Mouse (Mus musculus) retina, adult 2 months (tissue): ENCODE results near the gene Abcc1.

ENCODE experiments used
- DNase-seq: peaks from one replicate; pipeline ENCODE4 v3.0.0-alpha.2; 2012; ENCODE audit warnings: low read depth, low spot score

The Abcc1 gene

DNA sequence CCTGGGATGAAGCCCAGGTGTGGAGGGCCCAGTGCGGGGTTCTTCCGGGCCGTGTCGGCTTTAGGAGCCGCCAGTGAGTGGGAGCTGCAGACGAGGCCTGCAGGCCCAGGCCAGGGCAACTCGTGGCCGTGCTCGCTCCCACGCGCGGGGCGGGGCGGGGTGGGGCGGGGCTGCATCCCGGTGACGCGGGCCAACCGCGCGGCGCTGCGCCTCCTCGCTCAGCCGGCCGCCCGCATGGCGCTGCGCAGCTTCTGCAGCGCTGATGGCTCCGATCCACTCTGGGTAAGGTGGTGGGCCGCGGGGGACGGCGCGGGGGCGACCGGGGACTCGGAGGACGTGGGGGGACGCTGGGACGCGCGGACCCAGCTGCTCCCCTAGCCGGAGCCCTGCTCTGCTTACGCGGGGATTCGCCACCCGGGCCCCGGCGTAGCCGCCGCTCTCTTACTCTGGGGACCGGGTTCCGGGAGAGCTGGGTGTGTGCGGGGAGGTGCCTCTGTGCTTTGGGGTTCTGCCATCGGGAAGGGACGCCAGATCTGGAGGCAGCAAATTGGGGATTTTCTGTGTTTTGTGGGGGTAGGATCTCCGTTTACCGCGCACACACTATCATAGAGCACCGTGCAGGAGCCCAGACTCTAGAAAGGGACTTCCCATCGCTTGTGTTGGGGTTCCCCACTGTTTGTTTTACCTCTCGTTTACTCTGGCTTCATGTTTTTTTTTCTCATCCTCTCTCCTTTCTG lies at the start of gene Abcc1:
Abcc1 (plus strand) TSS at position 197 of the 737 bp plus-strand sequence.
- DNase-seq = peak; percentile 61

DNA sequence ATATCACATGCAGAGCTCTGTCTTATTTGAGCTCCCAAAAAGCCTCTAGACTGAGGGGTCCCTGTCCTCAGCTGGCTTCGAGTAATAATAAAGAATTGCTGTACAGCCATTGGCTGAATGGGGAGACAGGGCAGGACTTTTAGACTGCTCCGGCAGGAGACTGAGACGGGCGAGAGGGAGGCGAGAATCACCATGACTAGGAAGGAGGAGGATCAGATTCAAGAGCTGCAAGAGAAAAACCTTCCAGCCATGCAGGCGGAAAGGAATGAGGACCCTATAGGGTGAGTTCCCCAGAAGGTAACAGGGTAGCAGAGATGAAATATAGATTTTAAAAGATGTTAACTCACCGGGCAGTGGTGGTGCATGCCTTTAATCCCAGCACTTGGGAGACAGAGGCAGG lies 48.4 kb upstream of the Abcc1 start:
- DNase-seq = no peak

DNA sequence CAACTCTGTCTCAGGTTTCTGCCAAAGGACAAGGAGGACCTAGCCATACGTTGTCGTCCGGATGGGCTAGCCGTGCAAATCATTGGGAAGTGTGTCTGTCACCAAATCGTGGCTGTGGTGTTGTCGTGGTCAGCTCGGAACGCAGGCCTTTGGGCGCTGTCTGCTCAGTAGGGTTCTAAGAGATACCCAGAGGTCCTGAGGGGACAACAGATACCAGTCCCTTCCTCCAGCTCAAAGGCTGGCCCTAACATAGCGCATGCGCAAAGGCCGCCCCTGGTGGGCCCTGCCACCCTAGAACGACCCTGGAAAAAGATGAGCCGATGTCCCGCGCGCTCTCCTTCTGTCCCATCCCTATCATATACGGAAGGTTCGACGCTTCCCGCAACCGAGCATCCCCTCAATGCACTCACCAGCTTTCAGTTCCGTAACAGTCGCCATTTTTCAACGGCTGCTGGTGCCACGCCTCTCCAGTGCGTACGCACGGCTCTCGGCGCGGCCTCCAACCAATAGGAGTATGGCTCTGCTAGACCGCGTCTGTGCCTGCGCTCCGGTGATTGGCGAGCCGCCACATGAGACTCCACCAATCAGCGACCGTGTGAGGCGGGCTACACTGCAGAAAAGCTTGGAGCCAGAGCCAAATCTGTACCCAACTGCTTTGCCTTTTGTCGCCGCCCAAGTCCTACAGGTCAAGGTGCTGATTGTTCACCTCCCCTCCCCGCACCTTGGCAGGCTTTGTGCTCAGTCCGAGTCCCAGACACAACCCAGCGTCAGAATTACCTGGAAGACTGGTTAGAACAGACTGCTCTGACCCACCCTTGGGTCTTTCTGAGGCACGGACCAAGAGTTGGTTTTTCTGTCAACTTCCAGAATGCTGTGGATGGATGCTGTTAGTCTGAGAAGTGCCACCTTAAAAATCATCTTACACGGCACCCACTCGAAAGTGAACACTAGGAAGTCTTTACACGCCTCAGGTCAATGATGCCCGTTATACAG lies 44.2 kb upstream of the Abcc1 start, which contains the start of gene Fopnl:
Fopnl (minus strand) TSS at position 522 of the 993 bp plus-strand sequence.
- peak; percentile 89 for DNase-seq

DNA sequence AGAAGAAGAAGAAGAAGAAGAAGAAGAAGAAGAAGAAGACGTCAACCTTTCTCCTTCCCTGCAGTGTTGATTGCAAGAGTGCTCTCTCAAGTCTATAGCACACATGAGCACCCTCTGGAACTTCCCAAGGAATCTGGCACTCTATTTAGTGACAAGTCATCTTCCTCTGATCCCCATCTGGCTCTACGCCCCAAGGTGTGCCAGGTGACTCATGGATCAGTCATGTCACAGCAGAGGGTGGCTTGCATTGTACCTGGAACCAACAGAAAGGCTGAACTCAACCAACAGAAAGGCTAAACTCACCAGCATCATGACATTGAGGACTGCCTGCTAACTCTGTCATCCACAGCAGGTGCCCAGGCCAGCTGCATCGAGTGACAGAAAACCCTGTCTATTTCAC lies 41.7 kb upstream of the Abcc1 start:
- no peak for DNase-seq

DNA sequence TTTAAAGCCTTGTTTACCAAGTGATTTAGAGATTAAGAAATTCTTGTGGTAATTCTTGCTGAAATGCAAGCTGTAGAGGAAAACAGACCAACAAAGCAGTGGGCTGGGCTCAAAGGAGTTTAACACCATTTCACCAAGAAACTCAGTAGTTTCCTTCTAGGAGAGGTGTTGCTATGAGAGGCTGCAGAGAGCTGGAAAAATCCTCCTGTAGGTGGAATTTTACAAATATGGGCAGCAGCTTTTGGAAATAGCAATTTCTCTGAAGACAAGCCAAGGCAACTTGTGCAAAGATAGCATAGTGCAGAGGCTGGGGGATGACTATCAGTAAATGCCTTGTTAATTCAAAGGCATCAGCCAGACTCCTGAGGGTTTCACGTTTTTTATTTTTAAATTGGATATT lies 40.9 kb upstream of the Abcc1 start:
- no peak for DNase-seq

DNA sequence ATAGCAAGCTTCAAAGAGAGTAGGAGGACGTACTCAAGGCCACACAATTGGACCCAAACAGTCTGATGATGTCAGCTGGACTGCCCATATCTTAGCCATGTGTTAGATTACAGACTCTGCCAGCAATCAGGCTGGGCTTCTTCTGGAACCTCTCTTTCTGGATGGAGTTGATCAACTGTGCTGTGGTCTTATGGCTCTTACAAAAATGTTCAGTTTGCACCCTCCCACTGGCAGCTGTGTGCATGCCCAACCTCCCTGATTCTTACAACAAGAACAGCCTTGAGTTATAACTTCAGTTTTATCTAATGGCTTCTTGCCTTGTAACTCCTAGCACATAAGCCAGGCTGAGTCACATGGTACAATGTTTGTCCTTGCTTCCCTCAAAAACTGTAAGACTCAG lies 33.2 kb upstream of the Abcc1 start:
- no peak for DNase-seq

DNA sequence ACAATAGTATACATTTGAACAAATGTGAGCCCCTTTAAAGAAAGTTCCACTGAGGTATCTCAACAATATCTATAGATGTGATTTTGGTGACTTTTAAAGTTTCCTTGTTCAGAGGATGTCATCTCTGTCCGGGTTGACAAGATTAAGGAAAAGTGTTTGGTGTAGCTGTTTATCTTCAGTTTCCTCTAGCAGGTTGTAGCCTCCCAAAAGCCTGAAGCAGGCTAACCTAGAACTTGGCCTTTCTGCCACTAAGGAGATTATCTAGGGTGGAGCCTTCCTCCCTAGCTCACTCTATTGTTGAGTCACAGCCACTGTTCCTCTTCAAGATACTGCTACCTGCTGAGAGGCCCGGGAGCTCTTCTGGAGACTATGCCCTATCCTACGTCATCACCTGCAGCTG lies 16.4 kb upstream of the Abcc1 start:
- DNase-seq = no peak

DNA sequence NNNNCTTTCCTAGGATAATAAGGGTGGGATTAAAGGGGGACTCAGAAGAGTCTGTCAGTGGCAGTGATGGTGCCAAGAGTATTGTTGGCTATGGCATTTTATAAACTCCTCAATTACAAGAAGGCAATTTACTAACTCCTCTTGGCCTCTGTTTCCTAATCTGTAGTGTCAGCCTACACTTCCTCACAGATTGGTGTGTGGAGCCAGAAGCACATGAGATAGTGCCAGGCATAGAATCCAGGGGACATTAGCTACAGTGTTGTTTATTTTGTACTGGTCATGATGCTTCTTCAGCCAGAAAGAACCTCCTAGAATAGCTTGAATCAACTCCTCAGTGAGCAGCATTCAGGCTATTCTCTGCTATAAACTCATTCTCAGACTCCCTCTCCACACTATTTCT lies 9.8 kb upstream of the Abcc1 start:
- DNase-seq = no peak

DNA sequence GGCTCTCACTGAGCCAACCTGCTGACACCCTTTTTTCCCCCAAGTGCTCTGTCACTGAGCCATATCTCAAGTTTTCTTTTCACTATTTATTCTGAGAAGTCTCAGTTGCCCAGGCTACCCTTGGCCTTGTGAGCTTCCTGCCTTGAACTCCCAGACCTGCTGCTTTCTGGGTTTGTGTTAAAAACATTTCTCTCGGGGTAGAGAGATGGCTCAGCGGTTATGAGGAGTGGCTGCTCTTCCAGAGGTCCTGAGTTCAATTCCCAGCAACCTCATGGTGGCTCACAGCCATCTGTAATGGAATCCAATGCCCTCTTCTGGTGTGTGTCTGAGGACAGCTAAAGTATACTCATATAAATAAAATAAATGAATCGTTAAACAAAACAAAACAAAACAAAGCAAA lies 9.1 kb upstream of the Abcc1 start:
- no peak for DNase-seq

DNA sequence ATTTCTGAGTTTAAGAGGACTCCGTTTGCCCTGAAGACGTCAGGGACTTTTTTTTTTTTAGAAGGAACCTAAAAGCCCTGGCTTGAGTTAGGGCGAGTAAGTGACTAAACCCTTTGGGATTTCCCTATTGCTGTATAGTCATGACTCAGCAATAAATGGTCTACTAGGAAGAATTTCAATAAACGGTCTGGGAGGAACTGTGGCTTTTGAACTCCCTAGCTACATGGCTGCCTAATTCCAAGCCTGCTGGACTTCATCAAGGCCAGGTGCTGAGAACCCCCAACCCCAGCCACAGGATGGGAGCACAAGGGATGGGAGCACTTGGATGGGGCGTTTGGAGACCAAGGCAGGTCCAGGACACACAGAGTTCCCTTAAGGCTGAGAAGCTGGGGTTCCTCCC lies 8.7 kb upstream of the Abcc1 start:
- DNase-seq = no peak

DNA sequence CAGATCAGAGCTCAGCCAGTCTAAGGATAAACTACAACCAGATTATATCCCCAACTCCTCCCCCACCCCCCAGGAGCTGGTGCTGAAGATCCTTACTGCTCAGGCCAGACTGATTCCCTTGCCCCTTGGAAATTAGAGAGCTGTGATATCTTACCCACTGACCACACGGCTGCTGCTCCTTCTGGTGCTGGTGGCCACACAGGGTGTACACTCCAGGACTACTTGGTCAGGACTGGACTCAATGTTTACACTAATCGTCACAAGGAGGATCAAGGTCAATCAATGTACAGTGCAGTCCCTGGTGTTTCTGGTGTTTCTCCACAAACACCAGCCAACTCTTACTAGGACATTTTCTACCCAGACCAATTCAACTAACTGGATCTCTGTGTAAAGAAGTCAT lies 3.5 kb upstream of the Abcc1 start:
- DNase-seq = no peak

DNA sequence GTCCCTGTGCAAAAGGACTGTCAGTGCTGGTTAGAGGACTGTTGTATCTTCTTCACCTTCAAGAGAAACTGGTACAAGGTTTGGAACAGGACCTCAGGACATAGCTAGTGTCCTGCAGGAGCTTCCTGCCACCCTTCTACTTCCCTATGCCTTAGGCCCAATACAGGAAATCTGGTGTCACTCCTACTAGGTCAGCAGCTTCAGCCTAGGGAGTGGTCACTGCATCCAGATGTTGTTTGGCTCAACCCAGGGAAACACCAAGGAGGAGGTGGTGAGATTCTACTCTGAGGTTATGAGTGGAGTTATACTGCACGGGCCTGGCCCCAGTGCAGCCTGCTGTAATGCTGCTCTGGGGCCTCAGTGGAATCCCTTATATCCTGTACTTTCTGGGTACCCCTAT lies 2.8 kb upstream of the Abcc1 start:
- DNase-seq = no peak

DNA sequence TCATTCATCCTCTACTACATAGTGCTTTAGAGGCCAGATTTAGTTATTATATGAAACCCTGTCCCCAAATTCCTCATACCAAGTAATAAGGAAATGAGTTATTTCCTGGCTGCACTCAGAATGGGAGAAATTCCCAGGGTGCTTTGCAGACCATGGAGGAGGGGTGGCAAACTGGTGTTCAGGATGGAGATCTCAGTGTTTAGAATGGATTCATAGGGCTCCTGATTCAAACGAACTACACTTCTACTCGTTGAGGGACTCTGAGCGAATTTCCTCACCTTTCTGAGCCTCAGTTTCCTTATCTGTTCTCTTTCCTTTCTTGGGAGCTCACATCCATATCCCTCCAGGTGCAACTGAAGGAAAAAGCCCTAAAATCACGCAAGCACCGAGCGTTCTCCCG lies 427 bp upstream of the Abcc1 start:
- peak; percentile 11 for DNase-seq

DNA sequence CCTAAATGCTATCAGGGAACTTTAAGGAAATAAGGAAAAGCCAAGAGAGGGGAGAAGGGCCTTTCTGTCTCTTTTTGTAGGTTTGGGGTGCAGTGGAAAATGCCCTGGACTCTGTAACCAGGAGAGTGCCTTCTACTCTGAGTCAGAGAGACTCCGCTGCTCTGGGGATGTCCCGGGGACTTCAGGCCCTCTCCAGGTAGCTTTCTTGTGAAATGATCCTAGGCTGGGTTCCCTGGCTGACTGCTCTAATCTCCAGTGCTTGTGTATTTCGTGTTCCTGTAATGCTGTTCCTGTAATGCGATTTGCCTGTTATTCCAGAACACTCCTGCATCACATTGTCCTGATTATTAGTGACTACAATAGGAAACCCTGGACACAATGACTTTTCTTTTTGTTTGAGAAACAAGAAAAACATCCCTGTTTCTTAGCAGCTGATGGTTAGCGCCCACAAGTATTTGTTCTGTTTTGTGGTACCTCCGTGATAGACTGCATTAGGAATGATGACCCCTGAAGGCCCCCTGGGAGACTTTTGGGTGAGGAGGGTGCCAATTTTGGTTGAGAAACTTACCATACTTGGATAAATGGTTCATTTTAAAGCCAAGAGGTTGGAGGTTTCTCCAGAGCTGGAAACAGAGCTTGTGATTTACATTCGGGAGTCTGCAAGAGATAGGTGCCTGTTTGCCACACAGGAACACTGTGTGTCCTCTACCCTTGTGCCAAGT lies 902 bp downstream of the Abcc1 start:
- DNase-seq = peak; percentile 37

DNA sequence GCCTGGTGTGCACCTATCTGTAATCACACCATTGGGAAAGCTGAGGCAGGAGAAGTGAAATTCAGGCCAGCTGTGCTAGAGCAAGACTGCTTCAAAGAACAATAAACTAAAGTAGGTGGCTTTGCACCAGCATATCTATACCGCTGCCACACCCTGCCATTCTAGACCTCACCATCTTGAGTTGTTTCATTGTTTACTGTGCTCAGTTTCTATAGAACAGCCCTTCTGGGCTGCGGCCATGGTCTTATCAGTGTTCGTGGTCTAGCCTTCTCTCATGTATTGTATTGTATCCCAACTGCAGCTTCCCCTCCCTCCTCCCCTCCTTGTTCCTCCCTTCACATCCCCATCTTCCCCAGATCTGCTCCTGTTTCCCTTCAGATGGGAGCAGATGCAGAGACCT lies 2.1 kb downstream of the Abcc1 start:
- DNase-seq = no peak

DNA sequence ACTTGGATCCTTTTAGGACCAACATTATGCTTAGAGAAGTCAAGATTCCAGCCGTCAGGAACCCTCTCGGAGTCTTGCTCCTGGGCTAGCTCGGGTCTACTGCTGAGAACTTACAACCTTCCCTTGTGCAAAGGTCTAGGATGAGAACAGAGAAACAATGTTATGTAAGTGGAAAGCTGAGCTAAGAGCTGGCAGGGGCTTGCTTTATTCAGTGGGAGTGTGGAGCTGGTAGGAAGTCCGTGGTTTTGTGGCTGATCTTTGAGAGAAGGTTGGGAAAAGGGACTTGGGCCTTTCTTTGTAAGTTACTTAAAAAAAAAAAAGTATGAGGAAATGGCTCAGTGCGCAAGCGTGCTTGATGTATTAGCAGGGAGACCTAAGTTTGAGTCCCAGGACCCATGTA lies 2.7 kb downstream of the Abcc1 start:
- DNase-seq = no peak

DNA sequence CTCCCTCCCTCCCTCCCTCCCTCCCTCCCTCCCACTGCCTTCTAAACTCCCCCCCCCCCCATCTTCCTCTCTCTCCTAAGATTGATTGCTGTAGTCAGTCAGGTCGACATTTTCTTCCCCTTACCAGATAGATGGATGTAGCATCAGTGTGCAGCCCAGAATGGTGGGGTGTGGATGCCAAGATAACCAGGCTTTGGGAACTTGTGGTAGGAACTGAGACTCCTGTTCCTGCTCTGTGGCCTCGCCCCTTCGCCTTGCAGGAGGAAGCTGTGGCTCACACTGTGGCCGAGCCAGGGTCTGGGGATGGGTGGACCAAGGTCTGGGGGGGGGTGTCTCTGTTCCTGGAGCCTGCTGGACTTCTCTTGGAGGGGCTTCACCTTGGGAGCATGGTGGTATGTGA lies 4.1 kb downstream of the Abcc1 start:
- DNase-seq = no peak

DNA sequence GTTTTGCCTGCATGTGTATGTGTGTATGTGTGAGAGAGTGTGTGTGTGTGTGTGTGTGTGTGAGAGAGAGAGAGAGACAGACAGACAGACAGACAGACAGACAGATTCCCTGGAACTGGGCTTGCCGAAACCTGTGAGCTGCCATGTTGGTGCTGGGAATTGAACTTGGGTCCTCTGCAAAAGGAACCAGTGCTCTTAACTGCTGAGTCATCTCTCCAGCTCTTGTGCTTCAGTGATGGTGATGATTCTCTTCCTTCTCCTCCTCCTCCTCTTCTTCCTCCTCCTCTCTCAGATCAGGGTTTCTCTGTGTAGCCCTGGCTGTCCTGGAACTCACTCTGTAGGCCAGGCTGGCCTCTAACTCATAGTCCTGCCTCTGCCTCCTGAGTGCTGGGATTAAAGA lies 4.7 kb downstream of the Abcc1 start:
- DNase-seq = no peak

DNA sequence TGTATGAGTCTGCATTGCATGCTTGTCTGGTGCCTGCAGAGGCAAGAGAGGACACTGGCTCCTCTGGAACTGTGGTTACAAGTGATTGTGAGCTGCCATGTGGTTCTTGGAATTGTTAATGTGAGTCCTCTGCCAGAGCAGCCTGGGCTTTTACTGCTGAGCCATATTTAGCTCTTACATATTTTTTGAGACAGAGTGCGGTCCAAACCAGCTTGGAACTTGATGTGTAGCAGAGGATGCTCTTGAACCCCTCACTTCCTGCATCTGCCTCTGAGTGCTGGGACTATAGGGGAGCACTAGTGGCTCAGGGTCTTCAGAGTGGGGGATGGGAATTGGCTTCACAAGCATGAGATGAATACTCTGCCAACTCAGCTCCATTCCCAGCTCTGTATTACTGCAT lies 10.0 kb downstream of the Abcc1 start:
- DNase-seq = no peak

DNA sequence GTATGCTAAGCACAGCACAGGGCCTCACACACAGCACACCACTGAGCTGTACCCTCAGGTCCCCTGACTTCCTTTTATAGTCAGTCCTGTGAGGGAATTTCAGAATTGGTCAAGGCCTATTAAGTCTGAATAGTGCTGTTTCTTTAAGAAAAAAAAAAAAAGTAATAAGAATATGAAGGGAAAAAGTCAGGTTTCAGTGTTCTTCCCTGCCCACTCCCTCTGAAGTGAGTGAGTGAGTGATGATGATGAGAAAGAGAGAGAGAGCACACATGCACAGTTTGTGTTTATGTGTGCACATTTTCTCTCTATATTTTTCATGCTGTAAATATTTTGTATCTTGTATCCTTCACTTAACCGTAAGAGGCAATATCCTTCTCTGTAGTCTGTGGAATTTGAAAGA lies 11.0 kb downstream of the Abcc1 start:
- no peak for DNase-seq

DNA sequence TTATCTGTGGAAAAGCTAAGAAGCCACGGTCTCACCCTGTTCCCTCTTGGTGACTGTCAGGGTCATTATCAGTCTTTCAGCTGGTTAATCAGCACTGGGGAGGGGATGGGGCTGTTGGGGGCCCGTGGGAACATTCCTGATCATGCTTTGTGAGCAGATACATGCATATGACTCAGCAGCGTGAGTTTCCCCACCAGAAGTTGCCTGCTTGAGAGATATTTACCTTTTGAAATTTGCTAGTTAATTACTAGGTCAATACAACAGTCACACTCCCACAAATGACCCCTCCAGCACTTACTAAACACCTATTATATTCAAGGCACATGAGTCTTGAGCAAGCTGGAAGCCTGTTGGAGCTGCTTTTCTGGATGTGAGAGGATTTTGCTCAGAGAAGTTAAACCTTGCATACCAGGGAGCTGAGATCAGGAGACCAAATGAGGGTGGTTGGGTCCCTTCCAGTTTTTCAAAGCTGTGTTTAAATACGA lies 11.5 kb downstream of the Abcc1 start:
- no peak for DNase-seq

DNA sequence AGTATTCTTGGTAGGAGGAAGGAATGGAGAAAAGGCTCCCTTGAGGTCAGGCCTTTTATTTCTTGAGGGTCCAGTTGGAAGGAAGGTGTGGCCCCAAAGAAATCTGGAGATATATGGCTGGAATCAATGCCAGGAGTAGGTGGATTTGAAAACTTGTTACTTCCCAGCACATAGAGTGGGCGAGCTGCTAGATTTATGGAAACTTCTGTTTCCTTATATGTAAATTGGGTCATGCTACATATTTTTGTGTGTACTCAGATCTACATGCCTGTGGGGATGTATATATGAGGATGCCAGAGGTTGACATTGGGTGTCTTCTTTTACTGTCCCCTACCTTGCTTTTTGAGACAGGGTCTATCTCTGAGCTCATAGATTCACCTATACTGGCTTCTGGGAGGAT lies 14.6 kb downstream of the Abcc1 start:
- DNase-seq = no peak
